Mouse (Mus musculus) T-helper 17 cell (primary cell): ENCODE measurements around the gene Atp6v0e2.

Source experiments
- in situ Hi-C, 2 experiments: fragments of 300-600 bp; cut with MboI, MseI; formaldehyde crosslinking; loops; 1 replicate in 1 of 2; 2 replicates in 1 of 2; pipeline ENCODE4 v1.15.1; 2025; ENCODE audit warnings: high pct_unique_total_duplicates in 2 of 2

Gene Atp6v0e2

GRCm38 (mm10) chr6:48538841-48539737 is 1.7 kb downstream of the Atp6v0e2 start:
- in situ Hi-C loops = loop anchor here (5.0 kb wide), 2 partner anchors 93 to 98 kb away; no protein-coding TSS in a partner anchor

- in situ Hi-C loops = loop anchor here (5.0 kb wide), 2 partner anchors 92 to 97 kb away; no protein-coding TSS in a partner anchor
These were observed 2.4 kb downstream of the Atp6v0e2 start for GRCm38 (mm10) chr6:48539860-48540259.

- in situ Hi-C loops = no loop called here
These were observed 3.3 kb downstream of the Atp6v0e2 start for GRCm38 (mm10) chr6:48540721-48541120.

GRCm38 (mm10) chr6:48541560-48542450 is 4.4 kb downstream of the Atp6v0e2 start:
- in situ Hi-C loops = no loop called here

GRCm38 (mm10) chr6:48542631-48543030 is 5.2 kb downstream of the Atp6v0e2 start:
- in situ Hi-C loops = no loop called here

- in situ Hi-C loops = no loop called here
These were observed 7.8 kb downstream of the Atp6v0e2 start for GRCm38 (mm10) chr6:48545251-48545650.

GRCm38 (mm10) chr6:48546271-48546670 is 8.9 kb downstream of the Atp6v0e2 start:
- in situ Hi-C loops = no loop called here

- in situ Hi-C loops = no loop called here
These were observed 9.4 kb downstream of the Atp6v0e2 start for GRCm38 (mm10) chr6:48546858-48547257.

- in situ Hi-C loops = no loop called here
These were observed 10.9 kb downstream of the Atp6v0e2 start for GRCm38 (mm10) chr6:48548314-48548713.

- in situ Hi-C loops = no loop called here
These were observed 15.5 kb downstream of the Atp6v0e2 start for GRCm38 (mm10) chr6:48552918-48553317.

- in situ Hi-C loops = no loop called here
These were observed 16.4 kb downstream of the Atp6v0e2 start for GRCm38 (mm10) chr6:48553819-48554218.

GRCm38 (mm10) chr6:48554280-48555103 is 17.1 kb downstream of the Atp6v0e2 start, which contains the start of gene Lrrc61:
Gene Lrrc61, plus strand, starts transcription at chr6:48554796.
- in situ Hi-C loops = loop anchor here in 1 of 2 experiments (5.0 kb wide), 1 partner anchor 48 kb away; the partner anchor contains the start of gene Zfp775

- in situ Hi-C loops = loop anchor here in 1 of 2 experiments (5.0 kb wide), 1 partner anchor 47 kb away; the partner anchor contains the start of gene Zfp775
These were observed 17.9 kb downstream of the Atp6v0e2 start for GRCm38 (mm10) chr6:48555104-48555890.

GRCm38 (mm10) chr6:48555956-48556355 is 18.5 kb downstream of the Atp6v0e2 start:
- in situ Hi-C loops = loop anchor here in 1 of 2 experiments (5.0 kb wide), 1 partner anchor 46 kb away; the partner anchor contains the start of gene Zfp775

GRCm38 (mm10) chr6:48565693-48566310 is 28.4 kb downstream of the Atp6v0e2 start:
- in situ Hi-C loops = no loop called here

- in situ Hi-C loops = no loop called here
These were observed 28.9 kb downstream of the Atp6v0e2 start for GRCm38 (mm10) chr6:48566312-48566711.

- in situ Hi-C loops = no loop called here
These were observed 30.9 kb downstream of the Atp6v0e2 start for GRCm38 (mm10) chr6:48568036-48568984.

- in situ Hi-C loops = no loop called here
These were observed 31.8 kb downstream of the Atp6v0e2 start for GRCm38 (mm10) chr6:48569065-48569807.
